Mouse (Mus musculus) Patski (cell line): ENCODE measurements around the gene Gng3. TPM values are rescaled to one million over a fixed set of nuclear protein-coding genes. Genes with fewer than 3 reads are reported as not detected.
"Not testable (repeated sequence)": the region's sequence is repeated elsewhere in the genome, so short reads cannot be mapped to it uniquely, and the experiment has no call there.

Experiments
- ATAC-seq: fragments of 100-300 bp; one replicate; pipeline ENCODE4 v1.8.0; 2021
- CTCF ChIA-PET: fragments of 350-600 bp; sonication (Branson Sonifier 250); formaldehyde crosslinking; loops from one replicate; lab custom pipeline; 2022; ENCODE audit warnings: inconsistent platforms; lab: Charles Lee
- POLR2A ChIA-PET: fragments of 350-600 bp; sonication (Branson Sonifier 250); formaldehyde crosslinking; loops from one replicate; lab custom pipeline; 2022; ENCODE audit warnings: antibody characterized with exemption, inconsistent platforms; lab: Charles Lee
- DNase-seq: peaks from one replicate; pipeline ENCODE4 v3.0.0-alpha.2; 2011; ENCODE audit warnings: low read depth, low spot score
- H3K27me3 ChIP-seq: fragments of 371-371 bp; one replicate; pipeline ENCODE4 v1.5.1; 2021
- CTCF ChIP-seq: fragments of 100-300 bp; IDR thresholded peaks from one replicate; pipeline ENCODE4 v1.5.1; 2021
- in situ Hi-C: fragments of 300-500 bp; cut with MboI; formaldehyde crosslinking; loops from 3 replicates; pipeline ENCODE4 v1.11.1; 2018; ENCODE audit warnings: low pct_unique_long_range_greater_than_20kb, mixed read lengths
- polyA plus RNA-seq: library from polyadenylated mRNA; unstranded; gene quantifications from one replicate; pipeline ENCODE4 v1.2.3, GENCODE M21; 2021

Gng3 gene
- polyA plus RNA-seq, 1 experiment from 2014 or later: 0.50 TPM

DNA sequence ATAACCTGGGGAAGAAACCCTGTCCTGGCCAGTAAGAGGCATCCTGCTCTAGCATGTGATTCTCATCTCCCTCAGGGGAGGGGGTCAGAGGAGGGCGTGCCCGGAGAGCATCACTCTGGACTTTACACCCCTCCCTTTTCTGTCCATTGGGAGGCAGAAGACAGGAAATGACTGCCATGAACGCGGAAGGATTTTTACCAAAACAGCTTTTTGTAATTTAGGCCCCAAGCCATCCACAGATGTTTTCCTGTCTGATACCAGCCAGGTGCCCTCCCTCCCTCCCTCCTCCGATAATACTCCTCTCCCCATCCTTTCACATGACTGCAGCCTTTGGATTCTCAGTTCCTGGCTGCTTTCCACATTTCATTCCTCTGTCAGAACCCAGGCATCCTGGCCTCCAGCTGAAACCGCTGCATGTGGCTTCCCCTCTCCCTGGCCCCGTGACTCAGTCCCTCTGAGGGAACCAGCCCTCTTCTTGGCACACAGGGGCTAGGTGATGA is 11.5 kb upstream of the Gng3 start, which contains the start of gene Lrrn4cl:
Gene Lrrn4cl, plus strand, starts transcription at position 367 of the 500 bp plus-strand sequence.
- TF ChIP-seq CTCF: no peak
- CTCF ChIA-PET: interaction anchor here (1.3 kb wide), 1 partner anchor 259 kb away, joined by 3 read pairs; no protein-coding TSS in a partner anchor

DNA sequence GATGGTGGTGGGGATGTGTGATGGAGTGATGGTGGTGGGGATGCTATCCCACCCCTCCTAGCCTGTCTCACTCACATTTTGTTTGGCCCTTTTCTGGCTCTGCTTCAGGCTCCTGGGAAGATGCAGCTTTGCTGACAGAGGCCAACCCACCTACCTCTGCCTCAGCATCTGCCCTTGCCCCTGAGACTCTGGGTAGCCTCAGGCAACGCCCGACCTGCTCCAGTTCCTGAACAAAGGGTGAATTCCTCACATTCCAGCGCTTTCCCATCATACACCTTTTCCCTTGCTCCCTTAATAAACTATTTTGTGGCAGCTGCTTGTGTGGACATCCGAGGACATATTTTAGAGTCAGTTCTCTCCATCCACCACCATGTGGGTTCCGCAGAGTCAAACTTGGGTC is 9.4 kb upstream of the Gng3 start:
- POLR2A ChIA-PET: no interaction called here
- no peak for ATAC-seq
- CTCF ChIA-PET: no interaction called here
- TF ChIP-seq CTCF: no peak
- no peaks in the 10 kb centered on the region for H3K27me3 ChIP-seq
- in situ Hi-C loops: loop anchor here (5.0 to 25.0 kb wide), 2 partner anchors 264 to 1039 kb away; partner anchors contain the start of gene Incenp
- no peak for DNase-seq

More for the DNA sequence above, 11.5 kb upstream of the Gng3 start, which contains the start of gene Lrrn4cl:
- ATAC-seq (no peak), DNase-seq (no peak)
- no peaks in the 10 kb centered on the region for H3K27me3 ChIP-seq
- POLR2A ChIA-PET: interaction anchor here (1.0 kb wide), 1 partner anchor 8 kb away, joined by 3 read pairs; no protein-coding TSS in a partner anchor
- in situ Hi-C loops: loop anchor here (25.0 kb wide), 1 partner anchor 587 kb away; no protein-coding TSS in a partner anchor

DNA sequence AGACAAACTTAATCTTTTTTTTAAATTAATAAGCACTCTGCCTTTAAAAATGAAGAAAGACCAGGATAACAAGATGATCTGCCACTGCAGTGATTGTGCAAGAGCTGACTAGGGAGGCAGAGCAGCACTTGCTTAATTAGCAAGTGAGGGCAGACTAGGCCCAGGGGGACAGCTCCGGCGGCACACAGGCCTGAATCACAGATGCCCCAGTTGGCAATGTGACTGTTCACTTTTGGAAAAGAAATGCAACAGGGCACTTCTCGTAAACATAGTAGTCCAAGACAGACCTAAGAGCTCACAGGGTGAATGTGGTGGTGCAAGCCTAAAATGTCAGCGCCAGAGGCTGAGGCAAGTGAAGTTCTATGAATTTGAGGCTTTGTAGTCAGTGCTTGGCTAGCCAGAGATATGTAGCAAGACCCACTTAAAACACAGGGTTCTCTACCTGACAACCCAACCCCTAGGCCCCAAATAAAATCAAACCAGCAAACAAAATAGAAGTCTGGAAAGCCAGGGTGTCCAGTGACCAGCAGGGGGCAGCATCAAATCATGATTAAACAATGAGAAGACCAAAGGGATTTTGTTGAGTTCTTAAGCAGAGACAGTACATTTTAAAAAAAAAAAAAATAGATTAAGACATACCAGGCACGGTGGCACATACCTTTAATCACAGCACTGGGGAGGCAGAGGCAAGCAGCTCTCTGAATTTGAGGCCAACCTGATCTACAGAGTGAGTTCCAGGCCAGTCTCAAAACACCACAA is 5.6 kb upstream of the Gng3 start:
- ATAC-seq (peak; percentile 71), DNase-seq (no peak)
- H3K27me3 ChIP-seq: no peaks in the 10 kb centered on the region
- ChIA-PET CTCF (interaction anchor here (0.7 to 2.4 kb wide), 11 partner anchors 9 to 935 kb away, joined by 3 to 13 read pairs (median 3); partner anchors contain the start of gene Uqcc3), POLR2A (interaction anchor here (0.5 to 0.9 kb wide), 2 partner anchors 20 to 1094 kb away, joined by 3 to 6 read pairs; no protein-coding TSS in a partner anchor)
- TF ChIP-seq CTCF: peak; percentile 86
- in situ Hi-C loops: loop anchor here (5.0 to 25.0 kb wide), 2 partner anchors 268 to 1043 kb away; partner anchors contain the start of gene Incenp

DNA sequence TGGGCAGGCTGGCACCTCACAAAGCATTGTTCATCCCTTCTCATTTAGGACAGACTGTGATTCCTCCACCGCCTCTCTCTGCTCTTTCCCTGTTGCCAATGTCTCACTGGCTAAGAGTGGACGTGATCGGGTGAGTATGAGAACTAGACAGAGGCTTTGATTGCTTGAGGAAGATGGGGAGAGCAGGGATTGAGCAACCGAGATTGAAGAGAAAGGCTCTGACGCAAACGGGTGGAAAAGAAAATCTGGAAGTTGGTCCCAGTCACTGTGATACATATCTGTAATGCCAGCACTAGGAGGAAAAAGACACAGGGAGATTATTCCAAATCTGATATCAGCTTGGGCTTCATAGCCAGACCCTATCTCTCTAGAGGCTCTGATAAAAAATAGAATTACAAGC is 4.0 kb upstream of the Gng3 start:
- POLR2A ChIA-PET: no interaction called here
- DNase-seq: no peak
- no peak for TF ChIP-seq CTCF
- H3K27me3 ChIP-seq: no peaks in the 10 kb centered on the region
- no peak for ATAC-seq
- CTCF ChIA-PET: no interaction called here
- in situ Hi-C loops: loop anchor here (25.0 kb wide), 1 partner anchor 1044 kb away; the partner anchor contains the start of gene Incenp

DNA sequence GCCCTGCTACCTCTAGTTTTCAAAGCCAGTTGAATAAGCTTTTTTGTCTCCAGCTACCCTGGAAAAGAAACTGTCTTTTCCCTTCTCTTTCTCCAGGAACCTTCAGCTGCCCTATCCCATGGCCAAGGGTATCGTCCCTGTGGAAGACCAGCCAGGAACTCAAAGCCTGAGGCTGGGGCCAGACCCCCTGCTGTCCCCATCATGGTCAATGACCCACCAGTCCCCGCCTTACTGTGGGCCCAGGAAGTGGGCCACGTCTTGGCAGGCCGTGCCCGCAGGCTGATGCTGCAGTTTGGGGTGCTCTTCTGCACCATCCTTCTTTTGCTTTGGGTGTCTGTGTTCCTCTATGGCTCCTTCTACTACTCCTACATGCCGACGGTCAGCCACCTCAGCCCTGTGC is 2.0 kb upstream of the Gng3 start:
- ChIA-PET CTCF (no interaction called here), POLR2A (no interaction called here)
- TF ChIP-seq CTCF: no peak
- no peak for ATAC-seq
- H3K27me3 ChIP-seq: no peaks in the 10 kb centered on the region
- no peak for DNase-seq
- in situ Hi-C loops: loop anchor here (25.0 kb wide), 1 partner anchor 1046 kb away; the partner anchor contains the start of gene Incenp

DNA sequence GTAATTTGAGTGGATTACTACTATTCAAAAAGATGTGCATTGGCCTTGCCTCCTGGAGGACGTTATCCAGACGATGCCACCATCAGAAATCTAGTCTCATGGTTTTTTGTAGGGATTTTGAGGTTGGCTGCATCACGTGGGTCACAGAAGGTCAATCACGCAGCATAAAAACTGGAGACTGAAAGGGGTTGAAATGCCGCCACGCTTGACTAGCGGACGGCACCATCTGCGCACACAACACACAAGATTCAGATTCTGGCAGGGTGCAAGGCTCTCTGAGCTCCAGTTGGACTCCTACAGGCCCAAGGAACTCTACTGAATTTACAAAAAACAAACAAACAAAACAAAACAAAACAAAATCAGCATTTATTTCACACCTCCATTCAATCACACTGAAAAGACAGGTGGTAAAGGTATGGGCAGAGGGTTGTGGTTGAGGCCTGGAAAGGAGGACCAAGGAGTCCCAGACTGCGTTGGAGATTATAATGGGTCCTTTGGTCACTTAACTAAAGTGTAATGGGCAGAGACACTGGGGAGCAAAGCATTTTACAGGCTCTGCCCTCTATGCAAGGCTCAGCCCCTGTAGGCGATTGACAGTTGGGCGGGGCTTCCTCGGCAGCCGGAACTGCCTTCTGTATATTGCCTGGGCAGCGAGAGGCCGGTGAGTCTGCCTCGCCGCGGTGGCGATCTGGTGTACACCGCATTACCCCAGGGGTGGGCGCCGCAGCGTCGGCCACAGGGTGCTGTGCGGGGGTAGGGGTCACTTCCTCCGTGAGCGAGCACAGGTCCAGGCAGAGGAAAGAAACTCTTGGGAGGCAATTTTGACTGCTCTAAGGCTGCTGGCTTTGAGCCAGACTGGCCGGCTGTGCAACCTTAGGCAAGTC is 1.2 kb upstream of the Gng3 start:
- ATAC-seq (no peak), DNase-seq (no peak)
- TF ChIP-seq CTCF: no peak
- ChIA-PET POLR2A (no interaction called here), CTCF (interaction anchor here (0.6 to 1.3 kb wide), 3 partner anchors 15 to 255 kb away, joined by 3 to 4 read pairs (median 3); no protein-coding TSS in a partner anchor)
- no peaks in the 10 kb centered on the region for H3K27me3 ChIP-seq
- in situ Hi-C loops: loop anchor here (25.0 kb wide), 1 partner anchor 1047 kb away; the partner anchor contains the start of gene Incenp

DNA sequence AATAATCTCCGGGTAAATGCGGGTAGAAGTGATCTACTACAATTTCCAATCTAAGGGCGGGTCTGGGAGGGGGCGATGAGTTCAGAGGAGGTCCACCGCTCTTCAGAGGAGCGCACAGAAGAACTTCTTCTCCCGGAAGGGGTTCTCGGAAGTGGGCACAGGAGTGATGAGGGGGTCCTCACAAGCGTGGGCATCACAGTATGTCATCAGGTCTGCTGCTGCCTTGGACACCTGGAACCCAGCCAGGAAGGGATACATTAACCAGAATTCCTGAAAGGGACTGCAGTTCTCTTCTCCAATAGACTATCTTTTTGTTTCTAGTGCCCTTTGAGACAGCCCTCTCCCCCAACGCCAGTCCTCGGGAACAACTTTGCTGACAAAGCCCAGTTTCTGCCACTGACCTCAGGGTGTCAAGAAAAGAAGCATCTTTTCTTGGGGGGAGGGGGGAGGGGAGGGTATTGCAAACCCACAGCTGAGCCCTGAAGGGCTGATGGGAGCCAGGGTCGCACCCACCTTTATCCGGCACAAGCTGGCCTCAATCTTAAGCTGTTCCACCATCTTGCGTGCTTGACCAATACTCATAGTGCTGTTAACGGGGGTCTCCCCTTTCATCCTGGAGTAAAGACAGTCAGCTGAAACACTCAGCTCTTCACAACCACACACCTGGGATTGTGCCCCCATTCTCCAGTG is 808 bp downstream of the Gng3 start:
- ATAC-seq (no peak), DNase-seq (no peak)
- no peaks in the 10 kb centered on the region for H3K27me3 ChIP-seq
- in situ Hi-C loops: loop anchor here (25.0 kb wide), 1 partner anchor 1049 kb away; the partner anchor contains the start of gene Incenp
- ChIA-PET CTCF (interaction anchor here (1.1 to 1.2 kb wide), 2 partner anchors 9 to 73 kb away, joined by 3 to 4 read pairs; partner anchors contain the start of gene AC129217.1), POLR2A (interaction anchor here (0.7 to 1.5 kb wide), 4 partner anchors 9 to 145 kb away, joined by 3 to 5 read pairs (median 4); partner anchors contain the start of genes AC129217.1, Hnrnpul2 and Ttc9c)
- no peak for TF ChIP-seq CTCF

DNA sequence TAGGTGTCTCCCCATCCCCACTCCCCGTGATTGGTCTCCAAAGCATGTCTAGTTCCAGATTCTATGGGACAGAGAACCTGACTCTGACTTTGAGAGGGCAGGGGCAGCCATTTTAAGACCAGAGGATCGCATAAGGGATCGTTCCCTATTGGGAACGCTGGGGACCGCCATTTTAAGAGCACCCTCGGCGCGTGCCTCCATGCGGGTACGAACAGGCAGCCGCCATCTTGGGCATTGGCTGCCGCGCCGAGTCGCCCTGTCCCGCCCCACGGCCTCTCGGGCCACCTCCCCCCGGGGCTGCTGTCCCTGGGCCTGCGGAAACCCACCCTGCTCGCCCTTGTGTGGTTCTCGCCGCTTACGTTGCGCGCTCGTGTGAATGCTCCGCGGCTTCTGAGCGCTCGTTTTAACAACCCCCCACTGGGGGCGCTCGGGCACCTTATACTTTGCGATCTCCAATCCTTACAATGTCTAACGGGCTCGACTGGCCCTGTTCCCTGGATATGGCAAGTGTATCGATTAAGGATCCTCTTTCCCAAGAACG is 1.7 kb downstream of the Gng3 start, which contains the start of gene Bscl2:
Gene Bscl2, plus strand, starts transcription at position 217 of the 541 bp plus-strand sequence.
- TF ChIP-seq CTCF: peak; percentile 77
- DNase-seq (no peak), ATAC-seq (peak; percentile 51)
- ChIA-PET POLR2A (interaction anchor here (0.7 kb wide), 1 partner anchor 146 kb away, joined by 3 read pairs; no protein-coding TSS in a partner anchor), CTCF (no interaction called here)
- in situ Hi-C loops: loop anchor here (25.0 kb wide), 1 partner anchor 1050 kb away; the partner anchor contains the start of gene Incenp
- no peaks in the 10 kb centered on the region for H3K27me3 ChIP-seq

DNA sequence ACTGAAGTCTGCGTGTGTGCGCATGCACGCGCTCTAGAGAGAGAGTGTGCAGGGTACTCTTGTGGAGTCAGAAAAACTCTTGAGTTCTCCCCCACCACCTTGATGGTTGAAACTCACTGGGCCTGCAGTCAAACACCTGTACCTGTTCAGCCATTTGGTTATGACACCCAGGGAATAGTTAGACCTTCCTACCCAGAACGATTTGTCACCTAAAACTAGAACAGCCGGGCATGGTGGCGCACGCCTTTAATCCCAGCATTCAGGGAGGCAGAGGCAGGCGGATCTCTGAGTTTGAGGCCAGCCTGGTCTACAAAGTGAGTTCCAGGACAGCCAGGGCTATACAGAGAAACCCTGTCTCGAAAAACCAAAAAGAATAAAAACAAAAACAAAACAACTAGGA is 2.7 kb downstream of the Gng3 start:
- H3K27me3 ChIP-seq, ATAC-seq, DNase-seq: not testable (repeated sequence)
- ChIA-PET POLR2A (interaction anchor here (1.3 kb wide), 1 partner anchor 16 kb away, joined by 3 read pairs; the partner anchor contains the start of gene Hnrnpul2), CTCF (interaction anchor here (1.5 kb wide), 1 partner anchor 9 kb away, joined by 4 read pairs; no protein-coding TSS in a partner anchor)
- in situ Hi-C loops: loop anchor here (25.0 kb wide), 1 partner anchor 1051 kb away; the partner anchor contains the start of gene Incenp
